Mouse (Mus musculus): ENCODE measurements at regions not wholly inside any gene's neighbourhood (a gene's known extent, or its start where the extent isn't known, plus 50 kb on each side); places are given as distances from the start of the nearest gene placed in this dataset.

DNA sequence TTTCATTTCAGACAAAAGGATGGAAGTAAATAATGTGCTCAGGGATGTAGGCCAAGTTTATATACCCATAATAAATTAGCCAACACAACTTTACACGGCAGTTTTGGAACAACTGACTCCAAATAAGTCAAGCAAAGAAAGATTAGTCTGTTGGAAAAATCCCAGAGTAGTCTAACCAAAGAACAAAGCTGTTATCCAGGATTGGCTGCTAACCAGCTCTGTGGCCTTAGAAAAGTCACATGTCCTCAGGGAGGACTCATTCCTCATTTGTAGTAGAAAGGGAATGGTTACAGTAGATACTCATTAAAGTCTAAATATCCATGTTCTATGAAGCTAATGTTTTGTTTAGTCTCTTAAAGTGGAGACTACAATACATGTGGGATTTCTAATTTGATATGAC lies 130.6 kb upstream of the Mid1 start:
- no peak for DNase-seq (ENCODE audit: extremely low spot score in 1 of 2, low spot score in 1 of 2)

DNA sequence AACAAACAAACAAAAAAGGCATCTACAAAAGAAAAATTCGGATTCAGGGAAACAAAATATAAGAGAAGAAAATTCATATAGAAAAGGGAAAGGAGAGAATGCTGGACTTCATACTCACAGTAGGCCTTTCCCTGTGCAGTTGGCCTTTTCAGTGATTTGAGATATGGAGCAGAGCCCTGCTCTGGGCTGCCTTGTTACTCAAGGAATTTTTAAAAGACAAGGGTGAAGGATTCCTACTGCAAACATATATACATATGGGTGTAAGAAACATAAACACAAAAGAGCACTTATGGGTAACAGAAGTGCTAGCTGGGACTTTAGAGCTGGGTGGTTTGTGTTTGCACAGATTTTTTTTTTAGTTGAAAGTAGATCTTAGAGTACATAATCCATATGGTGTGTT lies 132.1 kb upstream of the Mid1 start:
- DNase-seq (ENCODE audit: extremely low spot score in 1 of 2, low spot score in 1 of 2): peak; percentile 2 to 4

DNA sequence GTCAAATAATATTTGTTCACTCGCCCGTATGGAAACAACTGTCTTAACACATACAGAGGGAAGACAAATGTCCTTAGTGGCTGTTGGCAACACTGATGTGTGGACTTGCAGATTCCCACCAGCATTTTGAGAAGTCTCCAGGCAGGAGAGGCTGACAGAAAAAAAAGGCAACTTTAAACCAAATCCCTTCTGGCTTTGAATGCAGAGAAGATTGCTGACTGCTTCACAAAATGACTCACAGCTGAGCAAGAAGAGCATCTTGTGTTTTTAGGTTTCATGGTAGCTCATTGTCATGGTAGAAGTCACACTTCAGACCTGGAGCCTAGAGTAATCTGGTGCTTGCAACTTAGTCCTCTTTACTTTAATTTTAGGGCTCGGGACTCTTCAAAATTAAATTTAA lies 141.0 kb upstream of the Mid1 start:
- DNase-seq (ENCODE audit: extremely low spot score in 1 of 2, low spot score in 1 of 2): peak in 1 of 2 experiments; percentile 3

DNA sequence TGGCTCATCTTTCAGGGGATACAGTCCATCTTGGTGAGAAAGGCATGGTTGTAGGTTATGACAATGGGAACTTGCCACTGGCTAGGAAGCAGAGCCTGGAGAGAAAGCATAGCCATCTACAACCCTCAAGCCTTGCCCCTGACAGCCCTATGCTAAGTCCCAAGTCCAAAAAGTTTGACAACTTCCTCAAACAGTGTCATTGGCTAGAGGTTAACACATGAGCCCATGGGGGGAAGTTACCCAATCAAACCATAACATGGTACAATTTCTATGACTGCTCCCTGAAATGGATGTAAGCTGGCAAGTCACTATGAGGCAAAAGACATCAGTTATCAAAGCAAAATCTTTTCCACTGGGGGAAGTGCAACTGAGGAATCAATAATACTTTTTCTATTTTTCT lies 176.8 kb upstream of the Mid1 start:
- no peak for DNase-seq (ENCODE audit: extremely low spot score in 1 of 2, low spot score in 1 of 2)

DNA sequence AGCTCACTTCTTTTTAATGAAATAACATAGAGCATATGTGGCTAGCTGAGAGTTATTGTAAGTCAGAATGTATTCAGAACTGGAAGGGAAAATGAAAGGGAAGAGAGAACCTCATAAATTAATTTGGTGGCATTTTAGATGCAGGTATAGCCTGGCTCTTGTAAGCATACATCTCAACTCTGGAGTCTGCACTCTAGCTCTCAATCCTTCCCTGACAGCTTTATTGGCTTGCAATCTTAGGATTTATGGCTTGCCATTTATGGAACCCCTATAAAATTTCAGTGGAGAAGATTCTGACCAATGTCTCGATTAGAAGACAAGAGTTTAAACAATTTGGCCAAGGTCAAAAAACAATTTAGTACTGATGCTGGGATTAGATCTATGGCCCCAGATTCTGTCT lies 173.4 kb upstream of the Hccs start:
- no peak for DNase-seq (ENCODE audit: extremely low spot score in 1 of 2, low spot score in 1 of 2)

DNA sequence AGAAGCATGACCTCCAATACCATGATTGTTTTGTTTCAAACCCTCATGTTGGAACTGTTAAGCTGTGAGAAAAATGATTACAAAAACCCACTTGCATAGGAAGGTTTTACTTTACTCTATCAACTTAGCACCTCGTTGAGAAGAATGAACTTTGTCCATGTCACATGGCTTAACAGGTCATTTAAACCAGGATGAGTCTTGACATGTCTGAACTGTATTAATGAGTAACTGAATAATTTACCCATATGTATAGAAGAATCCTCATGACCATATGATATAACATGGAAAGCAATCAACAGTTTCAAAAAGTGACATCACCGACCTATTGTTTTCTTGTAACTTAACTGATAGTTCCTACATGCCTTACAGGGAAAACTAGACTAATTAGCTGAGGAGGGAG lies 153.3 kb upstream of the Hccs start:
- DNase-seq (ENCODE audit: extremely low spot score in 1 of 2, low spot score in 1 of 2): no peak

DNA sequence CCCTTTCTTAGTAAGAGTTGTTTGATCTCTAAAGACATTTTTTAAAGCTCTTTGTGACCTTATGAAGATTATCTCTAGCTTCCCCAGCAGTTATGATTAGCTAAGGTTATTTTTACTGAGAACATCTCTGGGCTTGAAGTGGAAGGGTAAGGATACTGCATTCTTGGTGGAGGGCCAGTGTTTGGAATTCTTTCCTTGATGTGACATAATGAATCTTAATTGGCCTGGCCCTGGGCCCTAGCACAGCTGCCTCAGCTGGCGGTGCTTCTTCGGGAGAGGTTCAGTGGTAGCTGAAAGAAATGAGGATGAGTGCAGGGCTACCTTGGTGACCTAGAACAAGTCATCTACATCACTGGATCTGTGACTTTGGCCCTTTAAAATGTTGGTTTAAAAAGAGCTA lies 150.5 kb upstream of the Hccs start:
- DNase-seq (ENCODE audit: extremely low spot score in 1 of 2, low spot score in 1 of 2): no peak

DNA sequence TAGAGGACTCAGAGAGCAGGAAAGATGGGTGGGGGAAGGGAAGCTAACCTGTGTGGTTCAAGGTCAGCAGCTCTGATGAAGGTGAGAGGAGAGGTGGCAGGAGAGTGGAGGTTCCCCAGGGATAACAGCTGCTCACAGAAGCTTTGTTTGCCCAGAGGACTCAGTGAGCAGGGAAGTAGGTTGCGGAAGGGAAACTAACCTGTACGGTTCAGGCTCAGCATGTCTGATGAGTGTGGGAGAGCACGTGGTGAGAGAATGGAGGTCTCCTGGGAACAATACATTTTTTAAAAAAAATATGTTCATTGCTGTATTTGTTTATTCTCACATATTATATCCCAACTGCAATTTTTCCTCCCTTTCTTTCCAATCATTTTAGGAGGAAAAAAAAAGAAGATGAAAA lies 130.0 kb upstream of the Hccs start:
- no peak for DNase-seq (ENCODE audit: extremely low spot score in 1 of 2, low spot score in 1 of 2)

DNA sequence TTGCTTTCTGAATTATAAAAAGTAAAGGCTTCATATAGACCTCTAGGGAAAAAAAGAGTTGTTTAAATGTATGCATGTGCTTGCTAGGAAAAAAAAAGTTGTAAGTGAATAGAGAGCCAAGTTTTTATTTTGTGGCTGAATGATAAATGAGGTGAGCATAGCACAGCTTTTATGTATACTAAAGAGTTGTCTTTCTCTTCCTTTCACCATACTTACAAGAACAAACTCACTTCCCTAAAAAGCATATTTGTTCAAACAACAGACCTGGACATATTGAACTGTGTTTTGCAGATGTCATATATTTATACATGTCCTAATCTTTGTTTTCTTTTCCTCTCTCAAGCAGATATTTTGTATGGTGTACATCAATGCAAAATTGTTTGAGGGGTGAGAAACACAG lies 119.4 kb upstream of the Hccs start:
- no peak for DNase-seq (ENCODE audit: extremely low spot score in 1 of 2, low spot score in 1 of 2)

DNA sequence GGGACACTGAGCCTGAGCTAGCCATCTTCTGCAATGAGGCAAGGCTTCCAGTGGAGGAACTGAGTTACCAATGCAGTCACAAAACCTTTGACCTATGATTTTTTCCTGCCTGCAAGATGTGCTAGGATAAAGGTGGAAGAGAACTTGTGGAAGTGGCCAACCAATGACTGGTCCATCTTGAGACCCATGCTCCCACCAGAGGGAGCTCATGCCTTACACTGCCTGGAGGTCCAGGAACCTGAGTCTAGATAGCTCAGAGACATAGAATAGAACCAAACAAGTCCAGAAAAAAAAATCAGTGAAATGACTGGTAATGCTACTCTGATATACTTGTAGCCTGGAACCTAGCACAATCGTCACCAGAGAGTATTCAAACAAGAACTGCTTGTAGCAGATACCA lies 118.5 kb upstream of the Hccs start:
- no peak for DNase-seq (ENCODE audit: extremely low spot score in 1 of 2, low spot score in 1 of 2)

DNA sequence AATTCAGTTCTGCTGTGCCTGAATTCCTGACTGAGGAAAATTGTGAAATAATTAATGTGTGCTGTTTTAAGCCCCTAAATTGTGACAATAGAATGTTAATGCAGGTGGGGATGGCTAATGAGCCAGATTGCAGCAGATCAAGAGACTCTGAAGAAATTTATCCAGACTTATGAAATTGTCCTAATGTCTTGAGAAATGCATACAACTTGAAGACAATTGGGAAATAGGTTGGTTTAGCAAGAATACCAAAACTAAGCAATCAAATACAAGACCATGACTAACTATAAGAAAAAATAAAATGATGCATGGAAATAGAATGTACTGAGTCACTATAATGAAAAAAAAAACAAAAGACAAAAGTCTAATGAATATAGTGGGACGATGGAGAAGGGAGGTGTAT lies 113.7 kb upstream of the Hccs start:
- DNase-seq (ENCODE audit: extremely low spot score in 1 of 2, low spot score in 1 of 2): no peak

DNA sequence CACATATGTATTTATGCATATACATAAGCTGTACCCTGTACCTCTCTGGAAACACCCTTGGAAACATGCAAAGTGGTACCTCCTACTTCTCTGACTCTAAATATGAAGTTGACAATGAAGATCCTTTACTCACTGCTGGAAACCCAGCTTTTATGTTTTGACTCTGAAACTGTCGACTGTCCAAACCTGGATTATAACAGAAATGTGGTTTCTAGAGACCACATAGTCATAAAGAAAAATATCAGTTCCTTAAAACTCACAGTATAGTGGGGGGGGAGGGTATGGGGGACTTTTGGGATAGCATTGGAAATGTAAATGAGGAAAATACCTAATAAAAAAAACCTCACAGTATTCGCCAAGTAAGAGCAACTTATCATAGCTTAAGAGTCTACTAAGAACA lies 76.7 kb upstream of the Hccs start:
- no peak for DNase-seq (ENCODE audit: extremely low spot score in 1 of 2, low spot score in 1 of 2)

DNA sequence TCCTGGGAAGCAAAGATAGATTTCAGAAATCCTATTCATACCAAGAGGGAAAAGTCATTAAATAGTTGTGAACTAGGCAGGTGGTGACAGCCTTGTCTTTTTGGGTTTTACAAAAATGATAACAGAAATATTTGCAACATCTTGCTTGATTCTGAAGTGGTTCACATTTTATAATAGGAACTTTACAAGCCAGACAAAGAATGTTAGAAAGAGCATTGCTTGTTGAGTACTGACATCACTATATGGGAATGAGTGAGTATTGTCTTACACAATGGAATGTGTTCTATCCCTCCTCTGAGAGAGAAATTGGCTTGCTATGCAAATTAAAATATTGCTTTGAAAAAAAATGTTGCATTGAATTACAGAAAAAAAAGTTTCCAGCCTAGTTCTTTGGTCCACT lies 66.5 kb upstream of the Hccs start:
- DNase-seq (ENCODE audit: extremely low spot score in 1 of 2, low spot score in 1 of 2): no peak

All from frontal cortex, adult 2 months (tissue).